Mouse (Mus musculus): ENCODE data around the gene Rarb. TPM values are rescaled to one million over a fixed set of nuclear protein-coding genes. Genes with fewer than 3 reads are reported as not detected.

Gene Rarb
- polyA plus RNA-seq, 1 experiment from 2014 or later: 5.3 TPM

- no peak for ATAC-seq
- Histone ChIP-seq H3K4me2 (replicated peaks) (no peak overlapping the region), H3K4me1 (replicated peaks) (no peaks in the 10 kb centered on the region), H3K27me3 (no peaks in the 10 kb centered on the region), H3K4me3 (replicated peaks) (no peak overlapping the region), H3K9me3 (no peaks in the 10 kb centered on the region), H3K36me3 (no peaks in the 10 kb centered on the region), H3K27ac (no peak overlapping the region), H3K9ac (replicated peaks) (no peak overlapping the region)
These were observed 205.0 kb downstream of the Rarb start for GRCm38 (mm10) chr14:16613975-16614374.

DNA sequence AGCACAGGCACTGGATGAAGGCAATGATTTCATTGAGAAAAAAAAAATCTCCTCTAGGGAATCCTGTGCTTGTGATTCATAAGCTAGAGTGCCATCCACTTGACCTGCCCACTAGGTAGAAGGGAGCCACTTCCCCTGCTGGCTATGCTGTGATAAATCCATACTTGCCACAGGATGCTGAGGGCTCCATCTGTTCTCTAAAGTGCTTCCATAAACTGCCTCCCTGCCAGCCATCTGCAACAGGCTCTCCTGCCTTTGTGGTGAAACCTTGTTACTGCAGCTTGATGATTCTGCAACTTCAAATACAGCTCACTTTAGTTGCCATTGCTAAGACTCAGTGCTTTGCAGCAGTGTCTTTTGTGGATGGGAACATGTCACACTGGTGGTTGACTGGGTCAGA is 213.5 kb downstream of the Rarb start:
- Histone ChIP-seq H3K36me3 (no peaks in the 10 kb centered on the region), H3K4me2 (replicated peaks) (no peak overlapping the region), H3K9ac (replicated peaks) (no peak overlapping the region), H3K27ac (no peak overlapping the region), H3K4me3 (replicated peaks) (no peak overlapping the region), H3K4me1 (replicated peaks) (no peaks in the 10 kb centered on the region), H3K9me3 (no peaks in the 10 kb centered on the region), H3K27me3 (no peaks in the 10 kb centered on the region)
- no peak for ATAC-seq

- Histone ChIP-seq H3K9me3 (no peaks in the 10 kb centered on the region), H3K27ac (no peak overlapping the region), H3K36me3 (no peaks in the 10 kb centered on the region), H3K27me3 (no peaks in the 10 kb centered on the region), H3K4me2 (replicated peaks) (no peak overlapping the region), H3K9ac (replicated peaks) (no peak overlapping the region), H3K4me1 (replicated peaks) (no peaks in the 10 kb centered on the region), H3K4me3 (replicated peaks) (no peak overlapping the region)
- no peak for ATAC-seq
- 61% methylated on average over 8 of the region's 8 CpGs for WGBS
These were observed 214.4 kb downstream of the Rarb start for GRCm38 (mm10) chr14:16604469-16605064.

- no peak for ATAC-seq
- H3K4me1 ChIP-seq (replicated peaks): peaks cover 2% of the 10 kb centered on the region
These were observed 215.8 kb downstream of the Rarb start for GRCm38 (mm10) chr14:16603040-16603590.

GRCm38 (mm10) chr14:16599224-16599623 is 219.7 kb downstream of the Rarb start:
- Histone ChIP-seq H3K27ac (no peak overlapping the region), H3K4me2 (replicated peaks) (no peak overlapping the region), H3K9ac (replicated peaks) (no peak overlapping the region), H3K36me3 (no peaks in the 10 kb centered on the region), H3K27me3 (no peaks in the 10 kb centered on the region), H3K4me1 (replicated peaks) (peaks cover 9% of the 10 kb centered on the region), H3K9me3 (no peaks in the 10 kb centered on the region), H3K4me3 (replicated peaks) (no peak overlapping the region)
- WGBS: 75% methylated on average over 7 of the region's 7 CpGs
- ATAC-seq: no peak

More at GRCm38 (mm10) chr14:16603040-16603590, 215.8 kb downstream of the Rarb start:
- no peaks in the 10 kb centered on the region for H3K27me3 ChIP-seq
- no peak overlapping the region for H3K27ac ChIP-seq
- no peak overlapping the region for H3K9ac ChIP-seq (replicated peaks)
- WGBS: 62% methylated on average over 5 of the region's 5 CpGs
- H3K36me3 ChIP-seq: no peaks in the 10 kb centered on the region
- H3K9me3 ChIP-seq: no peaks in the 10 kb centered on the region
- no peak overlapping the region for H3K4me2 ChIP-seq (replicated peaks)
- no peak overlapping the region for H3K4me3 ChIP-seq (replicated peaks)

DNA sequence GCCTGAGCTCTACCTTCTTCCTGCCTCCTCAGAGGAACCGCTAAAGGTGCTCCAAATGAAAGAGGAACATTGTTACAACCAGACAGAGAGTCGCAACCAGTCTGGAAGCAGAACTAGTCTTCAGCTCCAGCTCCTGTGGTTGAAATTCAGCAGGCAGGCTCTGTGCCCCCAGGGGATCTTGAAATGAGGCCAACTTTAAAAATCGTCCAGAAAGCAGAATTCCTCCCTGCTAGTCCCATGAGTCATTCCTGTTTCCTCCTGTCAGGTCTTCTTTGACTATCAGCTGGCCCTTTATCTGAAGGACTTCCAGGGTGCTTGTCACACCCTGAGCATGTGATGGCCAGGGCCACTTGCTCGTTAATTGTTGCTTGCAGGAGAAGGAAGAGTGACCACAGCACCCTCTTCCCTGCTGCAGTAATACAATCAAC is 220.9 kb downstream of the Rarb start:
- Histone ChIP-seq H3K4me3 (replicated peaks) (no peak overlapping the region), H3K36me3 (no peaks in the 10 kb centered on the region), H3K4me1 (replicated peaks) (peaks cover 9% of the 10 kb centered on the region), H3K9ac (replicated peaks) (no peak overlapping the region), H3K9me3 (no peaks in the 10 kb centered on the region), H3K27ac (no peak overlapping the region), H3K4me2 (replicated peaks) (no peak overlapping the region), H3K27me3 (no peaks in the 10 kb centered on the region)
- no peak for ATAC-seq
- WGBS: 54% methylated on average over 4 of the region's 4 CpGs

GRCm38 (mm10) chr14:16589139-16589538 is 229.8 kb downstream of the Rarb start:
- H3K27me3 ChIP-seq: no peaks in the 10 kb centered on the region
- WGBS: 78% methylated on average over 4 of the region's 4 CpGs
- no peaks in the 10 kb centered on the region for H3K4me1 ChIP-seq (replicated peaks)
- H3K9ac ChIP-seq (replicated peaks): no peak overlapping the region
- ATAC-seq: no peak
- H3K36me3 ChIP-seq: no peaks in the 10 kb centered on the region
- no peak overlapping the region for H3K4me3 ChIP-seq (replicated peaks)
- no peak overlapping the region for H3K4me2 ChIP-seq (replicated peaks)
- no peaks in the 10 kb centered on the region for H3K9me3 ChIP-seq
- H3K27ac ChIP-seq: no peak overlapping the region

- Histone ChIP-seq H3K4me3 (replicated peaks) (no peak overlapping the region), H3K27ac (no peak overlapping the region), H3K4me2 (replicated peaks) (no peak overlapping the region), H3K9me3 (no peaks in the 10 kb centered on the region), H3K36me3 (no peaks in the 10 kb centered on the region), H3K27me3 (peaks cover 31% of the 10 kb centered on the region), H3K4me1 (replicated peaks) (peaks cover 7% of the 10 kb centered on the region; the same call in 1 of the 2 replicates), H3K9ac (replicated peaks) (no peak overlapping the region)
- ATAC-seq: no peak
These were observed 240.9 kb downstream of the Rarb start for GRCm38 (mm10) chr14:16578100-16578499.

GRCm38 (mm10) chr14:16577049-16577448 is 241.9 kb downstream of the Rarb start:
- no peak for ATAC-seq
- peaks cover 40% of the 10 kb centered on the region for H3K27me3 ChIP-seq
- 61% methylated on average over 1 of the region's 1 CpGs for WGBS
- no peak overlapping the region for H3K9ac ChIP-seq (replicated peaks)
- no peaks in the 10 kb centered on the region for H3K9me3 ChIP-seq
- no peak overlapping the region for H3K4me2 ChIP-seq (replicated peaks)
- H3K36me3 ChIP-seq: no peaks in the 10 kb centered on the region
- no peak overlapping the region for H3K4me3 ChIP-seq (replicated peaks)
- no peak overlapping the region for H3K27ac ChIP-seq
- peaks cover 7% of the 10 kb centered on the region for H3K4me1 ChIP-seq (replicated peaks)

DNA sequence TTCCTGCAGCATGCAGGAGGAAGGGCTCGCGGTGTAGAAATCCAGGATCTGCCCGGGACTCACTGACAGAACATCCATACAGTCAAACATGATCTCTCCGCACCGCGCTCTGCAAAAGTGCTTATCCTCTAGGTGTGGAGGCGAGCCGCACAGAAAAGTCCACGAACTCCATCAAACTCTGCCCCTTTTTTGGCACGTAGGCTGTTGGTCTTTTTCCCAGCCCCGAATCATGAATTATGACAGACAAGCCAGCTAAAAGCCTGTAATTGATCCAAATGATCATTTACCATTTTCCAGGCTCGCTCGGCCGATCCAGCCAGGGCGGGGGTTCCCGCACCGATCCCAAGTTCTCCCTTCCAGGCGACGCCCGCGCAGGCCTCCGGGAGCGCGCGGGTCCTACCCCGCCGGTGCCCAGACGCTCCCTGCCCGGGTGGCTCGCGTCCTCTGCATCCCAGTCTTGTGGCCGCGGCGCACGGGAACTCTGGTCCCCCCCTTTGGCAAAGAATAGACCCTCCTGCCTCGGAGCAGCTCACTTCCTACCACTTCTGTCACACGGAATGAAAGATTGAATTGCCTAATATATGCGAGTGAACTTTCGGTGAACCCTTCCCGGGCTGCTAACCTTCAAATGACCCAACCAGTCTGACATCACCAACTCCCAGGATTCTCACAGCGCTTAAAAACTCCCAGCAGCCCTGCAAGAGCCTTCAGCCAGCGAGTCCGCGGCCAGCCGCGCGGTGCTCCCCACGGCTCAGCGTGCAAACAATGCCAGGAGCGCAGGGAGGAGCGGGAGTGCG is 243.8 kb downstream of the Rarb start:
- Histone ChIP-seq H3K9ac (replicated peaks) (peak overlapping the region; percentile 69), H3K4me3 (replicated peaks) (peak overlapping the region; percentile 61), H3K27me3 (peaks cover 51% of the 10 kb centered on the region), H3K9me3 (no peaks in the 10 kb centered on the region), H3K27ac (no peak overlapping the region), H3K4me2 (replicated peaks) (peak overlapping the region; percentile 97), H3K36me3 (no peaks in the 10 kb centered on the region), H3K4me1 (replicated peaks) (peaks cover 10% of the 10 kb centered on the region)
- peak; percentile 93 for ATAC-seq
- WGBS: under 1% methylated on average over 52 of the region's 52 CpGs

- WGBS: 70% methylated on average over 6 of the region's 6 CpGs
- H3K4me3 ChIP-seq (replicated peaks): peak overlapping the region; percentile 61; the same call in 1 of the 2 replicates
These were observed 245.3 kb downstream of the Rarb start for GRCm38 (mm10) chr14:16573475-16574171.

More at GRCm38 (mm10) chr14:16573475-16574171, 245.3 kb downstream of the Rarb start:
- H3K4me1 ChIP-seq (replicated peaks): peaks cover 10% of the 10 kb centered on the region
- peak overlapping the region; percentile 97; the same call in 1 of the 2 replicates for H3K4me2 ChIP-seq (replicated peaks)
- H3K9ac ChIP-seq (replicated peaks): 0 out of 2 replicates have a peak overlapping the region, but pooled peaks have one; percentile 10
- ATAC-seq: no peak
- H3K36me3 ChIP-seq: no peaks in the 10 kb centered on the region
- H3K27me3 ChIP-seq: peaks cover 55% of the 10 kb centered on the region
- no peaks in the 10 kb centered on the region for H3K9me3 ChIP-seq
- H3K27ac ChIP-seq: no peak overlapping the region
